Mouse (Mus musculus) common myeloid progenitor, adult 5-6 weeks (primary cell): ENCODE measurements at regions not wholly inside any gene's neighbourhood (a gene's known extent, or its start where the extent isn't known, plus 50 kb on each side); places are given as distances from the start of the nearest gene placed in this dataset.

Experiments used
- ATAC-seq: replicated peaks from 2 replicates; pipeline ENCODE4 v1.8.0; 2016; ENCODE audit warnings: low read depth, mild to moderate bottlenecking, moderate TSS enrichment, inconsistent platforms; ENCODE audit not compliant: poor library complexity, severe bottlenecking

DNA sequence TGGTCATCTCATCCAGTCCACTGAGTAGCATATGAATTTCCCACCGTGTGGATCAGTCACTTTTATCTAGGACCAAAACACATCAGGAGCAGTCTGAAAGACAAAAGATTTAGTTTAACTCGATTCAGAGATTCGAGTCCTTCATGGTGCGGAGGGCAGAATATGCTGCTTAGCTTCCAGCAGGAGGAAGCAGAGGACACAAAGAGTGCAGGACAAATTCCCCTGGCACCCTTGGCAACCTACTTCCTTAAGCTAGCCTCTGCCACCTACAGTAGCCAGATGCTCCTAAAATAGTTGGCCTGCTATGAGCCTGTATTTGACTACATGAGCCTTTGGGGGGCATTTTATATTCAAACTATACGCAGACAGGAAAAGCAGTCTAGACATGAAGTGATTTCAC, 181.1 kb upstream of the Cxcl12 start:
- ATAC-seq: no peak

DNA sequence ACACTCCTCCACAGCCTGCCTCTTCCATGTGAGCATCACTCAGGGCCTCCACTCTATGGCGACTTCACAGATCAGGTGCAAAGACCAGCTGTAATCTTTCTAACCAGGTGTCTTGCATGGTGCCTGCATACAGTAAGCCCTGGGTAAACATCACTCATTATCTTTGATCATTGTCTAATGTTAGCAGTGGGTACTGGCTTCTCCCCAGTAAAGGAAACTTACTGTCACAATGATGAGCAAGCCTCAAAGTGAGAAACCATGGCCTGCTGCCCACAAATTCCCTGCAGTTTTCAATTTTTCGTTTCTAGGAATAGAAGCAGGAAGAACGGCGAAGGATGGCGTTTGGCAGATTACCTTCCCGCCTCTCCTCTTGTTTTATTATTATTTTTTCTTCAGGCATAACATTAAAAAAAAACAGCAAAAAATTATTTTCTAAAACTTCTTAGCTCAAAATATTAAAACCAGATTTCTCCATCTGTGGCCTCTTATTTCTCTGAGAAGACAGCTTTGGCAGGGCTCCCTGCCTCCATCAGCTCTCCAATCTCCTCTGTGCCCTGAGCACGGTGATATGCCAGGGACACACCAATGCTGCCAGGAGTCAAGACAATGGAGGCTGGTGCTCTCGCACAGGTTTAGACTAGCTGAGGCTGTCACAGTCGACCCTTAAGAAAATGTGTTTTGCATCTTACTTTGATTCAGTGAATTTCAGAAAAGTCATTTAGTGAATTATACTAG, 169.2 kb upstream of the Cxcl12 start:
- ATAC-seq: no peak

DNA sequence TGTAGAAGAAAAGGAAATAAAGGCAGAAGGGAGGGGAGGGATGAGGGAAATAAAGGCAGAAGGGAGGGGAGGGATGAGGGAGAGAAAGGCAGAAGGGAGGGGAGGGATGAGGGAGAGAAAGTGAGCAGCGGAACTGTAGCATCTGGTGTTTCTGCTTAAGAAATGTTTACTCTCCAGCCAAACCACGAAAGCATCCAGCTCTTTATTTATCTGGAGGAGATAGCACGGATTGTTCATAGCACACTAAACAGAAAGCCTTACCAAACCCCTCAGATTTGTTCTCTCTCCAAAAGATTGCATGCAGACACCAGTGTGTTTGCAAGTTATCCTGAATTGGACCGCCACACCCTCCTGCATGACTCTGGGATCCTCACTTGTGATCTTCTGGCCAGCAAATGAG, 168.4 kb upstream of the Cxcl12 start:
- no peak for ATAC-seq

DNA sequence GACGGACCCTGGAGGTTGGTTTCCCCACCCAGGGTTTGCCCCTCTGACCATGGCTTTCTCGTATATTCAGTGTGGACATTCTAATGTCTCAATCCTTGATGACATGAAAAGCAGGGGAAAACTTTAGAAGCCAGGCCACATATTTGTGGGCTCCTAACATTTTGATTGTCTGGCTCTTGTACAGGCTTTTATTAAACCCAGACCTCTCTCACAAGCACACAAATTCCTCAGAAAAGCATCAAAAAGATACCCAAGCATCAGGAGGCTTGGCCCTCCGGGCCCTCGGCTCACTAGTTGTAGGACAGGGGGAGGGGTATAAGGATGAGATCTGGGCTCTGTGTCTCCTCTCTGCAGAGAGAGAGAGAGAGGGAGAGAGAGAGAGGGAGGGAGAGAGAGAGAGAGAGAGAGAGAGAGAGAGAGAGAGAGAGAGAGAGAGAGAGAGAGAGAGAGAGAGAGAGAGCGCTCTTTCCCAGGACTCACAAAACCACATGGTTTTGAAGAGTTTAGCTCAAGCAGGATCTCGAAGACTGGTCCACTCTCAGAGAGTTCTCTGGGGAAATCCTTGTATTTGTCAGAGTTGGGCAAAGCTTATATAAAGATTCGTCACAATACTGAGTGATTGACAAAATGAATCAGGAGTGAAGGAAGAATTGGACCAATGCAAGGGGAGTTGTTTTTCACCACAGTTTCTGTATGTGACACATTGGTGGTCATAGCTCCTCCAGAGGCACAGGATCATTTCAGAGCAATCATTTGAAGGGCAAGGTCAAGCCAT, 167.2 kb upstream of the Cxcl12 start:
- no peak for ATAC-seq

DNA sequence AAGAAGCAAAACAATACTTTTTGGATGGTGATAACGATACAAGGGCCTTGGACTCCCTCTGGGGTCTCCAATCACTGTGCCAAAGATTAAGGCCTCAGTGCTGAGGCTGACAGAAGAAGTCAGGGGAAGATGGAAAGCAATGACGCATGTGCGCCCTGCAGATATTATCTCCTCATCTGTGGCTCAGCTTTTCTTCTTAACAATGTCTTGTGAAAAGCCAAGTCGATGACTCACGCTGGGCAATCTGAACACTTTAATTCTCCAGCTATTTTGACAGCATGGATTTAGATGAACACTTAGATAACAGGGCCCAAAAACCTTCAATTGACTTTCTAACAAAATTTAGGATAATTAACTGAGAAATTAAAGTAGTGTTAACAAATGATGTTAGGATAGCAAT, 155.7 kb upstream of the Cxcl12 start:
- no peak for ATAC-seq

DNA sequence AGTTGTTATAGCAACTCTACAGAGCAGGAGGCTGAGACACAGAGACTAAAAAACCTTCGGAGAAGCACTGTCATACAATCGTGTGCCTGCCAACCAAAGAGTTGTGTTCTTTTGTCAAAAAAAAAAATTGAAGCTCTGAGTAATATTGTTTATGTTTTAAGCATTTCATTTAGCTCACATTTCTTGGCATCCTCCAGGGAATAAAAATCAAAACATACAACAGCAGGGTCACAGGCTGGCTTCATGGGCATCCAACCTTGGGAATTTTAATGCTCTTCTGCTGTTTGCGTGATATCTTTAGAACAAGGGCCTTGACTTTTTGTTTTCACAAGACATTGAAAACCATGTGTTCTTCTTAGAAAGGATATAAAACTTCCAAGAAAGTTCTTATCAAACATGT, 152.9 kb upstream of the Cxcl12 start:
- no peak for ATAC-seq

DNA sequence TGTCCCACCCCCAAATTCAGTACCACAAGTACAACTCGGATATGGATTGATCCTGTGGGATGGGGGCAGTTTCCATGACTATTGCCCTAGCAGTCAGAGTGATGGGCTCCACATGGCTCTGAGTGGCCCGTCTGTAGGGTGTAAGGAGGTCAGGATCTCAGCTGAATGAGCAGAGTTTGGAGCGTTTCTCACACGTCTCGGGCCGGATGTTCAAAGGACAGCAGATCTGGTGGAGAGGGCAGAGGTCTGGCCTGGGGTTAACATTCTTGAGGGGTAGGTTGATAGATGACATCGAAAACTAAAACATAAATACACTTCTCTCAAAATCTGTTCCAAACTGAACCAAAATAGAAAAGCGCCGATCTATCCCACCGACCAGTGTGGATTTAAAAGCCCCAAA, 146.5 kb upstream of the Cxcl12 start:
- ATAC-seq: no peak

DNA sequence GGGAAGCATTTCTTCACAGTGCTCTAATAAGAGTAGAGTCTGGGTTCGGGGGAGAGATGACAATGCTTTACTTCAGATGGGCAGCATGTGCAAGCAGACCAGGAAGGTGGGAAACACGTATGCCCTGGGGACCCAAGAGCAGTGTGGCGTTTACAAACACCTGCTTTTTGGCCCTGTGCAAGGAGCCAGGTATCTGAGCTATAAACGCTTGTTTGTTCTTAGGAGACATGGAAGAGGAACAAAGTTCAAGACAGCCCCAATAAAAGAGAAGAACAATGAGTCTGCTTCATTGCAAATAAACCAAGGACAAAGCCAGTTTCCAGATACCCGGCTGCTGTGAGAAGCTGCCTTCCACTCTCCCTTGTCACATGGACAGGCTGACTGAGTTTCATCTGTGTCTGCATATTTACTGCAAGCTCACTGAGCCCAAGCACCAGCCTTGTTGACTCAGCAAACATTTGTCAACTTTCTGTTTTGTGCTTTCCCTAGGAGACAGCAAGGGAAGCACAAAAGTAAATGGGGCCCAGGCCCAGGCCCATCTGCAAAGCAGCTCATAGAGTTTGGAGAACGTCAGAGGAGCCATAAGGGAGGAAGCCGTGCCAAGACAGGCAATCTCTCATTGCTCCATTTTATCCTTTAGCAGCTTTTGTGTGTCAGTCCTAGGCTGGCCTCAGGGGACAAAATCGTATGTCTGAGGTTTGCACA, 136.1 kb upstream of the Cxcl12 start:
- no peak for ATAC-seq

DNA sequence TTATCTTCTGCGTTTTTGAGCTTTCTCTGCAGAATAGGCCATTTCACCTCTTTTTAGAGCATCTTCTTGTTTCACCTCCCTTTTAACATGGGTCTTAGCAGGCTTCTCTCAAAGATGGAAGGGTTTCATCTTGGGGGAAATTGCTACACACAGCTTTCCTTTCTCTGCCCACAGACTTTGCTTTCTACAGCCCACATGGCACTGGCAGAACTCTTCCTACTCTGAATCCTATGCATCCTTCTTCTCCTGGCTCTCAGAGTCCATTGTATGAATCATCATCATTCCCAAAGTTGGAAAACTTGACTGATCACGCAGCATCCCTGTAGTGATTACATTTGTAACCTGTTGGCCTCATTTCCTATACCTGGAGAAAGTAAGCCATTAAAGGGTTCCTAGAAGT, 124.6 kb upstream of the Cxcl12 start:
- ATAC-seq: no peak

DNA sequence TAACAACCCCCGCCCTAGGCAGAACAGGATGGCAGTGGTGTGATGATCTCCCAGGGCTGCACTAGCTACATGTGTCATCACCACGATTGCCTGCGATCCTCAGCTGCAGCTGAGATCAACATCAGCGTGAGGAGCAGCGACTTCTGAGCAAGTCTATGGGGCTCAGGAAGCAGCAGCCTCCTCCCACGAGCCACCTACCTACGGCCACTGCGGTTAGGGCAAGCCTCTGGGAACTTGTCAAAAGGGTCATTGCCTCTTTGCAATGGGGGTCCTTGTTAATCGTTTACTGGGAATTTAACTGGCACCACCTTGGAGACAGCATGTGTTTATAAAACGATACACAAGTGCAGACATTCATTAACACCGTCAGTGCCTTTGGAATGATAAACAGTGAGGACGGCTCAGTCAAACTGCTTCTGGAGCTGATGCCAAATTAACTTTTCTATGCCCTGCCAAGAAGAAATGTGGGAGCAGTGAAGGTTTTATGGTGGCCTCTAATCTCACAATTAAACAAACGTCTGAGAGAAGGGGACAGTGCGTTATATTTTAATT, 118.8 kb upstream of the Cxcl12 start:
- ATAC-seq: no peak

DNA sequence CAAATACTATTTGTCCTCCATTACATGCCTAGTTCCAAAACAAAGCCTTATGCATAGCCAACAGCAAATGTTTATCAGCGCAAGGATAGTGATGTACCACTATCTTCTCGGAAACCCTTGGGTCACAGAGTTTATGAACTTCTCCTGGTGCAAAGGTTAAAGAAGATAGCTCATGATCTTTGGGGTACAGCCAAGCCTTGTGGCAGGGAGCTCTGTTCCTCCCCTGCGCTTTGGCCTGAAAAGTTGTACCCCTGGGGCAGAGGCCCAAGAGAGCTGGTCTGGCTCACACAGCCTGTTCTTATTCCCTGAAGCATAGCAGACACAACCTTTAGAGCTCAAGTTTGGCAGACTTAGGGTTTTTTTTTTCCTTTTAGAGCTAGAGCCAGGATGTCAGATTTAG, 107.6 kb upstream of the Cxcl12 start:
- ATAC-seq: no peak

DNA sequence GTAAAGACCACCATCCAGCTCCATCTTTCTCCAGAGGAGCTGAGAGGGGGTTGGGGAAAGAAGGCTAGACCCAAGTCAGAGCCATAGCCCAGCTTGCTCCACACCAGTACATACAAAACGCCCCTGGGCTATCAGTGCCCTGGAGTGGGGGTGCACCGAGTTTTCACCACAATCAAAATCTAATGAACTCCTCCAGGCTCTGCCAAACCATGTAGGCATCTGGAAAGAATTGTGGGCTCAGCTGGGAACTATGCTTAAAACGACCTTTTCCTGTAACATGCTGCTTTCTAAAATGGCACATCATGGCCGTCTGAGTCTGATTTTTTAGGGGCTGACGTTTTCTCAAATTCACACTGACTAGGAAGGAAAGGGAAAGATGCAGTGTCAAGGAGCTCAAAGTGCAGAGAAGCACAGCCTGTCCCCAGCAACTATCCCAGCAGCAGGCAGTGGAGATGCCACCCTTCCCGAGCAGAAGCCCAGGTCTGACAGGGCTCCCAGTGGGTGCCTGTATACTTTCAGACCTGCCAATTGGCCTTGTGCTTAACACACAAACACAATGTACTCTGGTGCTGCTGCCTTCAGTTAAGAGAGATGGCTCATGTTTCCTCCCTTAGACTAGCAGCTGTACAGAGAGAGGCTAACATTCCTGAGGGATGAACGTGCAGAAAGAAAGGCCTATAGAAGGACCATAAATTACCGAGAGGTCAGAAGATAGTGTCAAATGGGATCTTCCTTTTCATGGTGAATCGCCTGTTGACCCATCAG, 100.6 kb upstream of the Cxcl12 start:
- ATAC-seq: no peak

DNA sequence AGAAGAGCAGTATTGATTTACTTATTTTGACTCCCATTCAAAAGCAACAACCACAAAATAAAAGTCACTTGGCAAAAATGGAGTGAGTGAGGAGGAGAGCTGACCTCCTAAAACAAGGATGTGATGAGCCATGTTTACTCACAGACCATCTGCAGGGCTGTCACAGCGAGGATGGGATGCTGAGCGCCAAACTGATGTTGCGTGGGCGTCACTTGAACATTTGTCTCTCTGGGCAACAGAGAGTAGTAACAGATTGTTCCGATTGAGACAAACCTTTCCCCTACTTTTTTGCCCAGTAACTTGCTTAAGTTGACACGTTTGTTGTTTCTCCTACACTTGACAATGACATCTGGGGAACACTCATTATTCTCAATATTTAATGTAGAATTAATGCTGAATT, 97.0 kb upstream of the Cxcl12 start:
- ATAC-seq: no peak

DNA sequence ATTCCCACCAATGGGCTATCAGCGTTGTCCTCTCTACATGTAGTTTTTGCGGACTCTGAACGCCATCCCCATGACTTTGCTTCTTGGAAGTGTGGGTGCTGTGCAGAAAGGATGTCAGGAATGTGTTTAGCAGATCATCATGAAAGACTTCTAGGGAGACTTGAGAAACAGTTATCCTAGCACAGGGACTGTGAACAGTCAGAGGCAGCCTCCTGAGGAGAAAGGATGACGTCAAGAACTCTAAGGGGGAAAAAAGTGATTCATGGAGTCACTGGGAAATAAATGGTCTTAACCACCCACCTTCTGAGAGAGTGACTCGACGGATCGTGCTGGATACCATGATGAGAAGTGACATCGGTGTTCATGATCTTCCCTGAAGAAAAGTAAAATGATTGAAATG, 96.5 kb upstream of the Cxcl12 start:
- ATAC-seq: no peak

DNA sequence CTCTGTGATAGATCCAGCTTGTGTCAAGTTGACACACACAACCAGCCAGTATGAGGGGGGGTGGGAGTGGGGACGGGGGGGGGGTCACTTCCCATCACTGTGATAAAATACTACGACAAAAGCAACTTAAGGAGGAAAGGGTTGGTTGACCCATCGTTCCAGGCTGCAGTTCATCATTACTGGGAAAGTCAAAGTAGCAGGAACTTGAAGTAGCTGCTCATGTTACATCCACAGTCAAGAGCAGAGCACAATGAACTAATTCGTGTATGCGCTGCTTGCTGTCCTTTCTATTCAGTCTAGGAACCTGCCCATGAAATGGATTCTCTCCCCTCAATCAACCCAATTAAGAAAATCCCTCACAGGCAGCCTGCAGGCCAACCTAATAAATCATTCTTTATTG, 88.8 kb upstream of the Cxcl12 start:
- no peak for ATAC-seq

DNA sequence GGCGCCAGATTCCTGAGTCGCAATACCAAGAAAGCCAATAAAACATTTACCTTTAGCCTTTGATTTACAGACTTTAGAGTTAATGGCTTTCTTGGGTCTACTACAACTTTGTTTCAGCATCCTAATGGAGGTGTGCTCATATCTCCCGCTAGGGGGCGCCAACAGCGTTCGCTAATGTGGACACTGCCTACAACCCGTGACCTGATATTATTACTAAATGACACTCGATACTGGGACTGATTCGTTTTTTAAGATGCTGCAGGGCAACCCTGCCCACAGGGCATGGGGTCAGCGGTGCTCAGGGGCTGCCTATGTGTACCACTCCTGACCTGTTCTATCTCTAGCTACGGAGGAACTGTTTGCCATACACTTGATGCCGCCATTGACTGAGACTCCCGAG, 87.4 kb upstream of the Cxcl12 start:
- ATAC-seq: no peak; the same call in 1 of the 2 replicates

DNA sequence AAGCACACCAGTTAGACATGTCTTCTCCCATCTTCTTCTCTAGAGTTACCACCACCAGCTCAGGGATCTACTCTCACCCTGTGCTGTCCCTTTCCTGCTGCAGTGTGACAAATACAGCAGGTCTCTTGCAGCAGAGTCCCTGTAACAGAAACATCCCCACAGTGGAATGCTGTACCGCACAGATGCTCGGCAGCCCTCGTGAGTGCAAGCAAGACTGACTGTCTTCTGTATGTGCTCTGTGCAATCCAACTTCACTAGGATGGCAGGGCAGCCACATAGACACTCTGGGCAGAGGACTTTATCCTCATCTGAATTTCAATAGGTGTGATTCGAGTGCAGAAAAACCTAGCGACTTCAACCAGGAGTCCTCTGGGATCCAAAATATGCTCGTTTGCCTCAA, 84.1 kb upstream of the Cxcl12 start:
- no peak for ATAC-seq

DNA sequence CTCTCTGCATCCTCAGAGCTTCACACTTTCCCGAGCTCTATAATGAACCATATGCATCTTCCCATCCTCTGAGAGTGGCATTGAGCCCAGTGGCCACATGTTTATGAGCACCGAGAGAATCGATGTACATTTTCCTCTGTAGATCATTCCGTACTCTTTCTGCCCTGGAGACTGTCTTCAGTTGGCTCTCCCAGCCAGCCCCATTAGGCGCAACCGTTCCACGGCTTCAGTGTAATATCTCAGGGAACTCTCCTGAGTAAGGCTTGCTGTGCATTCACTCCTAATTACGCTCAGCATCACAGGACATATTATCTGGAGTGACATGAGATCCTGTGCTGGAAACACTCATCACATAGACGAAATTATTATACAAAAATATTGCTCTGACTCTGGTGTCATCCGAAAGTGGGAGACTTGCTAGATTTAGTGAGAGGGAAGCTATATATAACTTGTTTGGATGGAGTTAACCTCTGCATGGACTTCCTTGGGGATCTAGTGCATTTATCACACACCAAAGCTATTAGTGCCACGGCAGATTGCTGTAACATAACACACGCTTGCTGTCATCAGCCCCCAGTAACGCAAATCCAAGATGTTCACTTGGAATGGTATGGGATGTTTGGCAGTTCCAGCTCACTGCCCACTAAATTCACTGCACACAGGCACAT, 83.4 kb upstream of the Cxcl12 start:
- ATAC-seq: no peak

DNA sequence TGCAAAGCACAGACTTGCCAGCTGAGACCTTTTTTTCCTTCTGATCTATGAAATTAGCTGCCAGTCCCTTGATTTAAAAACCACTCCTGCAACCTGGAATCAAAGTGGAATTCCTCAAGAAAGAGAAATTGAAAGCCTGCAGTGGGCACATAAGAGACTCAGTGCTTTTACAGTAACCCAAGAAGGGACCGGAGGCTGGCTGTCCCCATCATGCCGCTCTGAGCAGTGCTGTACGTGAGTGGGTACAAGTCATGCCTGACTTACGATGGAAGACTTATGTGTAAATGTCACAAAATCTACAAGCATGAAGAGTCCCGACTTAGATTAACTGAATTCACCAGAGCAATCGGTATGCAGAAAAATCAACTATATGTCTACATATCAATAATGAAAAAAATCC, 73.6 kb upstream of the Cxcl12 start:
- ATAC-seq: no peak

DNA sequence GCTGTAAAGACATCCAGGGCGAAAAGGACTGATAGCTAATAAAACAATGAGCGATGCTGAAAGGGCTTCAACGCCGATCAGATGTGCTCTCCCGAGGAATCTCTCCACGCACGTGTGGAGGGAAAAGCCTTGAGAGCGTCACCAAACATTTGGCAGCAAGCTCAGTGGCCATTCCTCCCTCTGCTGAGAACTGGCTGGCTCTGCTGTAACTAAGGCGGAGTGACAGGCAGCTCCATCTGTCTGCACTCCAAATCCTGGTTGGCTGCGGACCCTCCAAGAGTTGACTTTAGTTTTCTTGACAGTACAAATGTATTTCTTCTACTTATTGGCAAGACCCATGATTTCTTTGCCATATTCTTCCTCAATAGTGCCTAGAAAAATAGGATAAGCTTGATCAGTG, 68.5 kb upstream of the Cxcl12 start:
- no peak for ATAC-seq
